Mouse (Mus musculus) lung, adult 2 months (tissue): ENCODE data around the gene Dmtf1.

Source experiments
- CTCF ChIP-seq: fragments of 200-500 bp; IDR thresholded peaks from 2 replicates; pipeline ENCODE4 v1.5.1; 2011; ENCODE audit warnings: mild to moderate bottlenecking, low read length, control low read depth; ENCODE audit not compliant: insufficient read depth
- POLR2A ChIP-seq: fragments of 200-500 bp; IDR thresholded peaks from 2 replicates; pipeline ENCODE4 v1.6.1; 2011; ENCODE audit warnings: low read depth, mild to moderate bottlenecking, control low read depth, low read length, borderline replicate concordance; ENCODE audit errors: extremely low read depth

- TF ChIP-seq CTCF = no peak
- TF ChIP-seq POLR2A = peak; percentile 70; the same call in 1 of the 2 replicates
These were observed 60.5 kb downstream of the Dmtf1 start for GRCm38 (mm10) chr5:9100849-9101801.
